Mouse (Mus musculus): ENCODE results near the gene Gmppa.

Gene Gmppa

DNA sequence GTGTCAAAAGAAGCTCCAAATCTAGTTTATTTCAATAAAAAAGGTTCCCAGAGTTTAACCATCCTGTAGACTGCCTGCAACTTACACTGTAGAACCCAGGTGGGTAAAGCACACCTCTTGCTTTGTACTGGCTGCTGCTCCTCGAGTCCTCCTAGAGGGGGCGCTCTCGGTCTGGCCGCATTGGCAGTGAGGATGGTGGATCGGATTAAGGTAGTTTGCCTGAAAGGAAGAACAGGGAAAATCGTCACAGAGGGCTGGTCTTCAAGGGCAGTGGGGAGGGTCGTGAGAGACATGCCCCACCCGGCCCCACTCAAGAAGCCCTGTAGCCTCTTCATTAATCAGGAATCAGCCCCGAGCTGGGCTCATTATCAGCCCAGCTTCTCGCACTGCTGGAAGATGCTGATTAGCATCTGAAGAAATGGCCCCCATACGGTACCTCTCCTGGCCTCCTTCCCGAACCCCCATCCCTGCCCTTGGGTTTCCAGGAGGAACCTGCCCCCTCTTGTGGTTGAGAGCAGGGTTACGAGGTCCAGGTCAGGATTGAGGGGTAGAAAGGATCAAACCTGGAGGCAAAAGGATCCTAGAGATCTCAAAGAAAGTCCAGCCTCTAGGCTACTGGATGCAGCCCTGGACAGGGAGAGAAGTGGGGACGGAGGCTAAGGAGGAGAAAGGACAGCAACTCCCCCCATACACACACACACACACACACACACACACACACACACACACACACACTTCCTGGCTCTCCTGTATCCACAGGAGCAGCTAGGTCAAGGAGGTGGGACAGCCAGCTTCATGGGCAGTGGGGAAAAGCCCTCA lies 21.2 kb downstream of the Gmppa start:
- DNase-seq, result no peak

DNA sequence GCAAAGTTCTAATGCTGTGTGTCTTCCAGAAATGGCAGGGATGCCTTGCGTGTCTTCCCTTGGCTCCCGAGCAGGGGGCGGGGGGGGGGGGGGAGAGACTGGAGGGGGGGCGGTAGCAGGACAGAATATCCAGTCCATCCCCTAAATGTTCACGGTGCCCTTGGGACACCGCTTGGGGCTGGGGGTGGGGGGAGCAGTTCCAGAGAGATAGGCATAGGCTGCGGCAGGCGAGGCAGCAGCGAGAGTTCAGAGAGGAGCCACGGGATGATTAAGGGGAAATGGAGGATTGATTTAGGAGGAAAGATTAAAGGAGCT lies 21.9 kb downstream of the Gmppa start:
- no peak for DNase-seq

DNA sequence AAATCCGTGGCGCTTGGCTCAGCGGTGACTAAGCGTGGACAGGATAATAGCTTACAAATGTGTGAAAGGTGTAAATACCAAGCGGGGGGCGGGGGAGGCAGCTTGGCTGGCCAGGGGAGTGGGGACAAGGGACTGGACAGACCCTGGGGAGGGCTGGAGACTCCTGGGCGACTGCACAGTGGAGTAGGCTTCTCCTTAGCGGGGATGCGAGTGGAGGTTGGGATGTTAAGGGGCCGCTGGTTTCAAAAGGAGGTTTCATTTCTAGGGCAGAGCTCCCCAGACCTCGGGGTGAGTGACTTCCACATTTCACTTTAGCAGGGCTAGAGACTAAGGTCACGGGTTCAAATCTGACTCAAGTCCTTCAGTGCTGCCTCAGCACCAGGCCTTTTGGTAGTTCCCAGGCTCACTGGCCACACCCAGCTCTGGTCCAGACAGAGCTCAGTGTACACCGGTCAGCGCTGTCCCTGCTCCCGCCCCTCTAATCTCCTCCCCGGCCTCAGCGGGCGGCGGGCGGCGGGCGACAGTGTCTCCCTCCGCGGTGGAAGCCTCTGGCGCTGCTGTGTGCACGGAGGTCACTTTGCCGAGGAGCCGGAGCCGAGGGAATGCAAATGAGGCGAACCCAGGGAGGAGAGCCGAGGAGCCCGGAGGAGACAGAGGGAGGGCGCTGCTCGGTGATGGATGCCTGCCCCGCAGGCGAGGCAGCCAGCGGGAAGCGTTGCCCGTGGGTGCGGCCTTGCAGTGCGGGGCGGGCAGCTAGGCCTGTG lies 22.5 kb downstream of the Gmppa start:
- DNase-seq, result no peak

DNA sequence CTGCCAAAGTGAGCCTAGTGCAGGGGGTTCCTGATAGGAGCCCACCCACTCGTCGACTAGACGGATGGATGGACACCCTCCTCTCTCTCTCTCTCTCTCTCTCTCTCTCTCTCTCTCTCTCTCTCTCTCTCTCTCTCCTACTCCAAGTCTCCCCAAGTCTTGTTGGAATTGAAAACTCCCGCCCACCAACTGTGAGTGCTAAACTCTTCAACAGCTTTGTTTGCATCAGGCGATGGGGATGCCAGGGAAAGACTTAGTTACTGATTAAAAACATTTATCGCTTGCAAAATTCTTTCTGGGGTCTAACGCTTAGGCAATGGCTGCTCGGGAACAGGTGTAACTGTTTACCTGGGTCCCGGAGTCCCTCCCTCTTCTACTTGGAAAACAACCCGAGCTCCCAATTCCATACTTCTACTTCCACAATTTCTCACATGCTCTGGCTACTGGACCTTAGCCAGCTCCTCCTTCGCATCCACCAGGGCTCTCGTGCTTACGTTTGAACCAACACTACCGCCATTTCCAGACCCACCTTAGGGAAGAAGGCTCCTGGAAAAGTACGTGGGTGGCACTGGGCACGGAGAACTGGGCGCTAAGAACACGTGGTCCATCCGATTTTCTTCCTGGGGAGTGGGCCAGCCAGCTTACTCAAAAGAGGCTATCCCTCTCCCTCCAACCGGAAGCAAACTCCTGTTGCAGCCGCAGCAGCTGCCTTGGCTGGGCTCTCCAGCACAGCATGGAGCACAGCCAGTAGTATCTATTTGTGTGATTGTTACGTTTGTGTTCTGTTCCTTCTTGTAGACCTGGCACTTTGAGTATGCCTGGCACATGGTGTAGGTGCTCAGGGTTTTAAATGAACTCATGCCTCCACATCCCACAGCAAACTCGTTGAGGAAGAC lies 23.3 kb downstream of the Gmppa start:
- DNase-seq, result no peak

DNA sequence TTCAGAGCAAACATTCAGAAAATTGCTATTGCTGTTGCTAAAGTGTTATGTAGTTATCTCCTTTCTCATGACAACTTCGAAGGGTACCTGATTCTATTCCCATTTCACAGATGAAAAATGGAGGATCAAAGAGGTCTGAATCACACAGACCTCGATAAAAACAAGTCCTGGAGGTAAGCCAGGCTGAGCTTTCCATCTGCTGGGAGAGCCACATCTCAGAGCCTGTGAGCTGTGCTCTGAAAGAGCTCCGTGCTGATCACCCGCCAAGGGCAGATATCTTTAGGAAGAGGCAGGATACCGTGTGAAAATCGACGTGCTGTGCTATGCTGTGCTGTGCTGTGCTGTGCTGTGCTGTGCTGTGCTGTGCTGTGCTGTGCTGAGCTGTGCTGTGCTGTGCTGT lies 24.6 kb downstream of the Gmppa start:
- DNase-seq, result no peak

DNA sequence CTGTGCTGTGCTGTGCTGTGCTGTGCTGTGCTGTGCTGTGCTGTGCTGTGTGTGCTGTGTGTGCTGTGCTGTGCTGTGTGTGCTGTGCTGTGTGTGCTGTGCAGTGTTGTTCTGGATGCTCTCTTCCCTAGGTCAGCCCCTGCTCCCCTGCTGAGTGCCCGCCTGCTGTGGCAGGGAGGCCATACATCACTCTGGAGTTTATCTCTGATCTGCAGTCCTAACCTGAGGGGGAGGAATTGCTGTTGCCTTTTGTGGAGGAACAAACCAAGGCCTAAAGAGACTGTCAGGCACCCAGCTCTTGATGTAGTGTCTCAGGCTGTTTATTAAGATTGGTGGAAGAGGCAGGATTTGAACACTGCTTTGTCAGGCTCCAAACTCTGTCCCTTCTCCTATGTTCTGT lies 26.9 kb downstream of the Gmppa start:
- no peak for DNase-seq

DNA sequence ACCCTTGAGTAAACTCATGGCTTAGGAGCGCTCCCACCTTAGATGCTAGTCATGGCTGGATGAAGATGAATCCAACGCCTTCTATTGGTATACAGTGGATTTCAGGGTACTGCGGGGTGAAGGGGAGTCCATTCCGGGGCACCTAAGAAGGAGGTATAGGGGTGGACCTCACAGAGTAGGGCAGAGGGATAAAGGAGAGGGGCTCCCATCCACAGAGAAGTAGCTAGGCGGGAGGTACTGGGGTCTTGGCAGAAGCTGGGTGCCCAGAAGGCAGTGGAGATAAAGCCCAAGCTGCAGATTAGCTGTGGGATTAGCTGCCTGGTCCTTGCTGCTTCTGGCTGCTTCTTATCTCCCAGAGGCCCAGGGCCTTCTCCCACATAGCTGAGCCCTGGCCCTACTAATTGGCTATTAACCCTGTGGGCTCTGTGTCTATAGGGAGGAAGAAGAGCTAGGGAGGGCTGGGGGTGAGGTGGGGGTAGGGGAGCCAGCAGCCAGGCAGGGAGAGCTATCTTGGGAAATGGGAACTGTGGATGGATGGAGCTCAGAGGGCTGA lies 28.0 kb downstream of the Gmppa start:
- DNase-seq, result no peak

DNA sequence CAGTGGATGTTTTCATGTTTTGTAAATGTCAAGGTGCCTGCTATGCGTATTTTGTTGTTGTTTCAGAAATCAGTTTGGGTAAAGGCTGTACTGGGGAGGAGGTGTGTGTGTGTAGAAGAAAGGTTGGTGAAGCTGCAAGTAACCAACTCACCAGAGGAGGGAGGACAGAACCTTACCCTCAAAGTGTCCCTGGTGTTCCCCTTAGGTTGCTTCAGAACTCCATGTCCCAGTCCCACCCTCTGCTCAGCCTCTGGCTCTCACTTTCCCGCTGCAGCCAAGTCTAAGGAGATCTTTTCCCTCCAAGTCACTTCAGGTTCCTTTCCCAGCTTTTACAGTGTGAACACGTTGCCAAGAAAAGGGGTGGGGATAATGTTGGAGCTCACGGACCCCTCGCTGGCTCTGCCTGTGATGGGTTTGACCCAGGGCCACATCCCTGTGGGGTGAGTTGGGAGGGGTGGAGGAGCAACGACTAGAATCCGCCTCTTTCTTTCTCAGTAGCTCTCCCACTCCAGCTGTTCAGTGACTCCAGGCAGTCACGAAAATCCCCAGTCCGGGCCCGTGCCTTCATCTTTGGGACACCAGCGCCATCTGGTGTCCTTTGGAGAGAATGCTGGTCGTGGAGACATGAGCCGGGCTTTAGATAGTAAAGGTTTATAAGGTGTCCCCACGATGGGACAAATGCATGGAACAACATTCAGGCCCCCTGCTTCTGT lies 31.6 kb downstream of the Gmppa start:
- DNase-seq, result peak; percentile 43 to 79

DNA sequence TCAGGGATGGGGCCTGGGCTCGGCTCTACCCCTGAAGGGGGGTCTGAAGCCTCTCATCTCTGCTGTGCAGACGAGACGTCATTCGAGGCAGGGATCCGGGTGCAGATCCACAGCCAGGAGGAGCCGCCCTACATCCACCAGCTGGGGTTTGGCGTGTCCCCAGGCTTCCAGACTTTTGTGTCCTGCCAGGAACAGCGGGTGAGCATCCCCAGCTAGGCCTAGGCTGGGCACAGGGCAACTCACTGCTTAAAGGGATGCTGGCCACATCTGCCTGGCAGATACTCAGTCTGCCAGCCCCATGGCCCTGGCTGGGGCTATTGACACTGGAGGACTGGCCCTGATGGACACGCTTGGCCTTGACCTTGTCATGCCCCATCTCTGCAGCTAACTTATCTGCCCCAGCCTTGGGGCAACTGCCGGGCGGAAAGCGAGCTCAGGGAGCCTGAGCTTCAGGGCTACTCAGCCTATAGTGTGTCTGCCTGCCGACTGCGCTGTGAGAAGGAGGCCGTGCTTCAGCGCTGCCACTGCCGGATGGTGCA lies 33.6 kb downstream of the Gmppa start:
- DNase-seq, result no peak

DNA sequence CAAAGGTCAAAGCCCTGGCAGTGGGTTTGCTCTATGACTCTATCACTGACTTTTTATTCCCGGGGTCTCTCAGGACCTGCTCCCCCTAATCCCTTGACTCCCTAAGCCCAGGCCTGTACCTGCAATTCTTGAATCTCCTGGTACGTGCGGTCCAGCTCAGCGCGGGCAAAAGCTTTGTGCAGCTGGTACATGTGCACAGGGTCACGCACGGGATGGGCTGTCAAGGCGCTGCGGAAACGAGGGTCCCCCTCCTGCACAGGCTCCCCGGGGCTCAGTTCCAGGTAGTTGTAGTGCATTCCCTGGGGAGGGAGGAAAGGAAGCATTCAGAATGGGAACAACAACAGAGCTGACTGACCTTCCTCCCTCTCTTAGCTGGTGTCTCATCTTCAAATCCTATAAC lies 40.7 kb downstream of the Gmppa start:
- no peak for DNase-seq

DNA sequence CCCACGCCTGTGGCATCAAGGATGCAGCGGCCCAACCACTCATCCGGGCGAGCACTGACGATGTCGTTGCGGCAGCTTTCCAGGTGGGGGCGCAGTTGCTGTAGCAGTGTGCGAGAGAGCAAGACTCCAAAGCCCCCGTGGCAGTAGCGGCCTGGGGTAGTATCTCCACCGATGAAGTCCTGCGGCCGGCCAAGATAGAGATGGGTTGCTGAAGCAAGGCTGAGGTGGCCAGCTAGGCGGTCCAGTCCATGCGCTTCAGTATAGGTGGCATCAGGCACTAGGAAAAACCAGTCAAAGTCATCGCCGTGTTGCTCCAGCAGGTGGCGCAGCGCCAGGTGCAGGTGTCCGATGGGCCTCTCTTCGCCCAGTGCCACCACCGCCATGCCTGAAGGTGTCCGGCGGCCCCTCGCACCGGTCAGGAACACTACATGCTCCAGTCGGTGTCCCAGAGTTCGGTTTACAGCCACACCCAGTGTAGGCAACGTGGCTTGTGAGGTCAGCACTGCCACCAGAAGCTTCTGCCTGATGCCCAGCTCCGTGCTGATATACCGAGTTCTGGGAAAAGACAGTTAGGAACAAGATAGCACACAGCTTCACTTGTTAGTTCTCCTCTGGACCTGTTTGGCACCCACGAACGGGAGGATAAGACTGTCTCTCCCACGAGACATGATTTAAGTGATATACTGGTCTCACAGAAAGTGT lies 41.7 kb downstream of the Gmppa start:
- DNase-seq, result peak; percentile 75 to 91

DNA sequence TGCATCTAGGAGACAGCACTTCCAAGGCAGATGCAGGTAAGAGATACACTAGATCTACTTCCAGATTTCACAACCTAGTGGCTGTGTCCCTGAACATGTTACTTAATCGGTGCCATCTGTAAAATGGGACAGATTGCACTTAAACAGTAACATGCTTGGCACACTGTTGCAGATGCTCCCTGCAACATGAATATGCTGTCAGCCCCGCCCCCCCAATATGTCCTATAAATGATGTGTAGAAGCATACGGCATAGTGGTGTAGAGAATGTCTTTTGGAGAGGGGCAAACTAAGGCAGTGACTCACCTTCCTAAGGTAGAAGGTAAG lies 42.2 kb downstream of the Gmppa start:
- no peak for DNase-seq

DNA sequence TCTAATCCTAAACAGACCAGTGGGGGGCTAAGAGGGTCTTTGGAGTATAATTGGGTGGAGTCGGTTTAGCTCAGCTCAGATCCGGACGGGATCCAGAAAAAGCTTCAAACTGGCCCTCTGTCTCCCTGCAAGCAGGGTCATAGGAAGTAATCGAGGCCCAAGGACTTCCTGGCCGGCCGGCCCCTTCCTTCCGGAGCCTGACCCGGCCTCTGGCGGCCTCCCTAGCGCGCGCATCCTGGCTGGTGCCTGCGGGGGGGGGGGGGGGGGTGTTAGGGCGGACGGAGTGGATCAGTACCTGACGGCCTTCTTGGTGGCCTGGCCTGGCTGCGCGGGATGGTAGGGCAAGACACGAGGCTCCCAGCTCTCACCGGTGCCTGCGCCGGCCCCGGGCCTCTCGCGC lies 42.8 kb downstream of the Gmppa start:
- peak; percentile 45 to 48 for DNase-seq

DNA sequence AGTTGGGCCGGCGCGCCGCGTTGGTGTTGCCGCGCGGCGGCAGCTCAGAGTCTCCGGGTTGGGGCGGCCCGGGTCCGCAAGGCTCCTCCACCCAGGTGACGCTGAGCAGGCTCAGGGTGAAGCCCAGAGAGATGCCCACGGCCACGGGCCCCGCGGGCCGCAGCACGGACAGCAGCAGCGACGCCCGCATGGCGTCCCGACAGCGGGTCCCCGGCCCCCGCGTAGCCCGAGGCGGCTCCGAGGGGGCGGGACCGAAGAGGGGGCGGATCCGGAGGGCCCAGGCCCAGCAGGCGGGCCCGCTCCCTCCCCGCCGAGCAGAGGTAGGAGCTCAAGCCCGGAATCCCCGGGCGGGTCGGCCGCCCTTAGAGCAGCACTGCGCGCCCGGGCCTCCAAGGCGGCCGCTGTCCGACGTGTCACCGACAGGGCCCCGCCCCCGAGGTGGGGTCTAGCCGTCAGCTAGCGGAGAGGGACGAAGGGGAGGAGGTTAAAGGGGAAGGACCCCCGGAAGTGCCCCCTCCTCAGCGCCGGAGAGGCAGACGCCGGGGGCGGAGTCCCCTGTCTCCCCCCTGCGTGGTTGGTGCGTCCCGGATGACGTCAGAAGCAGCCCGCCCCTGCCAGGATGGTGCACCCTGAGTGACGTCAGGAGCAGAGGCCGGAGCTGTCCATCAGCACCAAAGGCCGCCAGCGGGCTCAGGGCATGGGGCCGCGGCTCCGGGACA lies 43.3 kb downstream of the Gmppa start, which contains the start of the genes Chpf and Tmem198:
Chpf (minus strand) TSS at position 392 of the 719 bp plus-strand sequence.
Tmem198 (plus strand) TSS at position 617 of the 719 bp plus-strand sequence.
- peak; percentile 95 to 97 for DNase-seq

DNA sequence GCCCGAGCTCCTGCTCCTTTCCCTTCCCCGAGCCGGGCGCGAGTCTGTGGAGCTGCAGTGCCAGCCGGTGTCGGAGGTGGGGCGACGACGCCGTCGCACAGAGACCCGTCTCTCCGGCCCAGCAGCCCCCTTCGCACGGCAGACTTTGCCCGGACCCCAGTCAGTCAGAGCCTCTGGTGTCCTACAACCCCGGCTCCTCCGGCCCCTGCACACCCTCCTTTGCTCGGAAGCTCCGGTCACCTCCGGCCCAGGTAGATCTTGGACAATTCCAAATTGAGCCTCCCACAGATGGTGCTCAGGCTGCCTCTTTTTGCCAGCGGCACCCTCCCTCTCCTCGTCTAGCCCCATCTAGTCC lies 43.9 kb downstream of the Gmppa start:
- DNase-seq, result no peak

DNA sequence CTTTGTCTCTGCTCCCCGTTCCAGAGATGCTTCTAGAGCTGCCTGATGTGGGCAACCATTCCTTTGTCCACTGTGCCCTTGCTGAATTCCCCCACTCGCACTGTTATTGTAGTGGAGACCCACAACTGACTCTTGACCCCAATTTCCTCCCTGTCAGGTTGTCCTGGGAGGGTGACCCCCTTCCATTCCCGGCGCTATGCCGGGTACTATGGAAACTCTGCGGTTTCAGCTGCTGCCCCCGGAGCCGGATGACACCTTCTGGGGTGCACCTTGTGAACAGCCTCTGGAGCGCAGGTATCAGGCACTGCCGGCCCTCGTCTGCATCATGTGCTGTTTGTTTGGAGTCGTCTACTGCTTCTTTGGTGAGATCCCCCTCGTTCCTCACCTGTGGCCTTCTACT lies 44.3 kb downstream of the Gmppa start:
- DNase-seq, result no peak

DNA sequence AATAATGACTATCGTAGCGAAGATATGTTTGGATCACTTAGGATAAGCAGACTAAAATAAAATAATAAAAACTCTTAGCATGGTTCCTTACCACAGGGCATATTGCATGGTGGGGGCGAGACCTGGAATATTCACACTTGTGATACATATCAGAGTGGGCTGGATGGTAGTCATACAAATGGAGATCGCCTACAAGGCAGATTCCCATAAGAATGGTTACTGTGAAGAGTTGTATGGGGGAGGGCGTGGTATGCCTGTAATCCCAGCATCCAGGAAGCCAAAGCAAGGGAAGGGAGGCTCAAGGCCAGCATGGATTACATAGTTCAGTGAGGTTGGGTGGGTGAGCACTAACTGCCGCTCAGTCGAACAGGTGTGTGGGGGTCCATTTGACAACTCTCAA lies 45.0 kb downstream of the Gmppa start:
- no peak for DNase-seq

DNA sequence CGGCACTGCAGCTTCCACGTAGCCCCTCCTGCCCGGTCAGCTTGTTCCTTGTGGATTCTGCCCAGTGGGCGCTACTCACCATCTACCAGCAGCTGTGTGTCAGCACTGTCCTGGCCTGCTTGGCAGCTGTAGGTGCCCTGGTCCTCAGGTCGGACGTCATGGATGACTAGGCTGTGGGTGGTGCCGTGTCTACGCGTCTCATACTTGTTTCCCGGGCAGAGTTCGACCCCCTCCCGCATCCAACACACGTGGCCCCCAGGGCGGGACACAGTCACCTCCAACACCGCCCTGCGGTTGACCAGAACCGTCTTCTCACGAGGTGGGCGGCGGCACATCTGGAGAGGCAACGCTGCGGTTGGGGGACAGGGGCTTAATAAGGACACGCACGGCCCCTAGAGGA lies 50.8 kb downstream of the Gmppa start:
- peak; percentile 30 to 35 for DNase-seq

DNA sequence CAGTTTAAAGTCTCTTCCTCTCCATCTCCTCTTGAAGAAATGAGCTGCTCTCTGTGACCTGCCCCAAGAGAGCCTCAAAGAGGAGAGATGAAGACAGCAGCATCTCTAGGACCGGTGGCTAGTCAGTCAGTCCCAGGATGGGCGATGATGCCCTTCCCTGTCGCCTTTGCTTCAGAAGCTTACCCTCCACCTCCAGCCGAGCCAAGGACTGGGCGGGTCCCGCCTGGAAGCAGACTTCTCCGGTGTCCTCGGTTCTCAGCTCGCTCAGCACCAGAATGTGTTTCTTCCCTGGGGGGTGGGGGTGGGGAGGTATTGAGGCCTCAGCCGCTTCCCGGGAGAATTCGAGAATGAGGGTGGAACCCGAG lies 51.3 kb downstream of the Gmppa start:
- no peak for DNase-seq

DNA sequence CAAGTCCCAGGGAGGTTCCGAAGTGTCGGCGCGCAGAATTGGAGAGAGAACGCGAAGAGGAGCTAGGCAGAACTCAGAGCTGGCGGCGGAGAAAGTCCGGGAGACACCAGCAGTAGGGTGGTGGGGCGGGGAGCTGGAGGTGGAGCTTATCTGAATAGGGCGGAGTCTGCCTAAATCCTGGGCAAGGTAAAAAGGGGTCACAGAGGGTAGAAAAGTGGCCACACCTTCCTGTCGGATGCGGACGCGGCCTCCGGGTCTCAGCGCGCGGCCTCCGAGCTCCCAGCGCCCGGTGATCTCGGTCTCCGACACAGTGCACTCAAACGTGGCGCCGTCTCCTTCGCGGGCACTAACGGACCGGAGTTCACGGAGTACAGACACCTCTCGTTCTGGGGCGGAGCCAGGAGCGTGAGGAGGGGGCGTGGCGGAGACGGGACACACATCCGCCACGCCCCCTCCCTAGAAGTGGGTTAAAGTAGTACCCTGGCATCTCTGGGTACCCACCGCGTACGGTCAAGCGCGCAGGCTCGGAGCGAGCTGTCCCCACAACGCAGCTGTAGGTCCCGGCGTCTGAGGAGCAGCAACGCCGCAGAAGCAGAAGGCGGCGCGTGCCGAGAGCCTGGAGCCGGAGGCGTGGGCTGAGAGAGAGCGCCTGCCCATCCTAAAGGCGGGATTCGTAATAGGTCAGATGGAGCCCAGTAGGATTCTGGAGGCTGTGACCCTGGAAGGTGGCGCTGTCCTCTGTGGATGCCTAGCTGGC lies 51.9 kb downstream of the Gmppa start:
- peak; percentile 77 to 85 for DNase-seq
